Mouse (Mus musculus): Measurements from ENCODE around the gene Pfkfb3.

The Pfkfb3 gene

GRCm38 (mm10) chr2:11501301-11502254, 52.3 kb downstream of the Pfkfb3 start:
- DNase-seq (ENCODE audit: low spot score) = peak; percentile 69

DNA sequence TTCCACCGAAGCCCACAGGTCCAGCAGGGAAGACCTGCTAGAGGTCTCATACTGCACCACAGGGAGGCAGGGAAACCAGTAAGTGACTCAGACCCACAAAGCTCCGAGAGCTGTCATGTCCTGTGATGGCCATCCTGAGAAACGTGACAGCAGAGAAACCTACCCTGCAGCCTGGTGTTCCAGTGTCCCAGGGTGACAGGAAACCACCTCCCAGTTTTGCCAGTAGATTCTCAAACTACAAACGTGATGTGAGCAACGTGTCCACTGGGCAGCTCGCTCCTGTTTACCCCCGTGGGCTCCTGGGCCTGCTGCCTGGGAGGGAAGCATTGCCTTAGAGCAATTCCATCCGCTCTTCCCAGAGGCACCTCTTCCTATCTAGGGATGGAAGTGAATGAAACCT, 53.2 kb downstream of the Pfkfb3 start:
- DNase-seq (ENCODE audit: low spot score) = no peak

- DNase-seq (ENCODE audit: low spot score) = no peak
Observed at GRCm38 (mm10) chr2:11496601-11497031, 57.3 kb downstream of the Pfkfb3 start.

- no peak for DNase-seq (ENCODE audit: low spot score)
Observed at GRCm38 (mm10) chr2:11494841-11495255, 59.0 kb downstream of the Pfkfb3 start.

DNA sequence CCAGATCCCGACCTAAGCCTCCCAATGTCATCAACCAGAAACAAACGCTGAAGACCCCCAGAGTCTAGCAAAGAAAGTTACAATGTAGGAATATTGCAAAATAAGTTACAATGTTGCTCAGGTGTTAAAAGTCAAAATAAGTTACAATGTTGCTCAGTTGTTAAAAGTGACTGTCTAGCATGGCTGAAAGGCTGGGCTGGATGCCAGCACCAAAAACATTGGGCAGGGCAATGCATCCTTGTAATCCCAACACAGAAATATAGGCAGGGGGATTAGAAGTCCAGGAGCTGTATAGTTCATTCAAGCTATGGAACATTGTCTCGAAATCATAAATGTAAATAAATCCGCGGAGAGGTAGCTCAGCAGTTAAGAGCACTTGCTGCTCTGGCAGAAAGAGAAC, 61.0 kb downstream of the Pfkfb3 start:
- no peak for DNase-seq (ENCODE audit: low spot score)

GRCm38 (mm10) chr2:11491471-11491870, 62.4 kb downstream of the Pfkfb3 start:
- DNase-seq (ENCODE audit: low spot score) = no peak

- no peak for DNase-seq (ENCODE audit: low spot score)
Observed at GRCm38 (mm10) chr2:11490554-11490953, 63.3 kb downstream of the Pfkfb3 start.

- DNase-seq (ENCODE audit: low spot score) = no peak
Observed at GRCm38 (mm10) chr2:11483226-11483625, 70.7 kb downstream of the Pfkfb3 start.

- DNase-seq (ENCODE audit: low spot score) = no peak
Observed at GRCm38 (mm10) chr2:11482364-11482763, 71.5 kb downstream of the Pfkfb3 start.

GRCm38 (mm10) chr2:11478960-11479359, 74.9 kb downstream of the Pfkfb3 start:
- DNase-seq (ENCODE audit: low spot score) = no peak

GRCm38 (mm10) chr2:11475316-11475715, 78.6 kb downstream of the Pfkfb3 start:
- DNase-seq (ENCODE audit: low spot score) = no peak

DNA sequence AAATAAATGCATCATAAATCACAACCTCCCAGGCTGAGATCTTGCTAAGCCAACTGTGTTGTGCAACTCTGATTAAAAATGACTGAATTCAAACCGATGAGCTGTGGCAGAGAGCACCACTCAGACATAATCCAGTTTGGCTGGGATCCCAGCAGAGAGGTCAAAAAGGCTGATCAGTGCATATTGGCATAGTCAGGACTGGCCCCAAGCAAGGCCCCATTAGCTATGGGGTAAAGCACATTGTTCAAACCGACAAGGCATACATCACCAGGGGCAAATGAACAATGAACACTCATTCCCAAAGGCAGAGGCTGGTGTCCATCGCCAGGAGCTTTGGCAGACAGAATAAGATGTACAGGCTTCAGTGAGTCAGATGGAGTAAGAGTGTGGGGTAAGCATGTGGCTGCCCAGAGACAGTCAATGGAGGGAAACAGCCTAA, 89.2 kb downstream of the Pfkfb3 start:
- no peak for DNase-seq (ENCODE audit: low spot score)

GRCm38 (mm10) chr2:11460976-11461375, 92.9 kb downstream of the Pfkfb3 start:
- DNase-seq (ENCODE audit: low spot score) = no peak

- no peak for DNase-seq (ENCODE audit: low spot score)
Observed at GRCm38 (mm10) chr2:11458494-11458893, 95.4 kb downstream of the Pfkfb3 start.

GRCm38 (mm10) chr2:11457904-11458303, 96.0 kb downstream of the Pfkfb3 start:
- no peak for DNase-seq (ENCODE audit: low spot score)

DNA sequence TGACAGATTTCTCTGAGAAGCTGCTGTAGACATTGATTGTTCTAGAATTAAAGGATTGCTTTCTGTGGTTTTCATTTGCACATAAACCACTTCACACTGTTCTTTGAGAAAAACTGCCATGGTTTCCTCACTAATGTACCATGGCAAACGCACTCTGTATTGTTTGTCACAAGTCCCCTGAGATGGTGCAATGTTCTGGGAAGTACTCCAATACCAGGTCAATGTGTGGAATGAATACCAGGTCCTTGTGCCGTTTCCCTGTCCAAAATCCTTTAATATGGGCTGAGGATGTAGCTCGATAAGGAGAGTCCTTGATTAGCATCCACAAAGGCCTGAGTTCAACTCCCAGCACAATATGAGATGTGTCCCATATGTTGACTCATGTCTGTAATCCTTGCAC, 105.2 kb downstream of the Pfkfb3 start:
- no peak for DNase-seq (ENCODE audit: low spot score)

GRCm38 (mm10) chr2:11447865-11448264, 106.0 kb downstream of the Pfkfb3 start:
- DNase-seq (ENCODE audit: low spot score) = no peak

- DNase-seq (ENCODE audit: low spot score) = no peak
Observed at GRCm38 (mm10) chr2:11445722-11446121, 108.2 kb downstream of the Pfkfb3 start.

- no peak for DNase-seq (ENCODE audit: low spot score)
Observed at GRCm38 (mm10) chr2:11441864-11442263, 112.0 kb downstream of the Pfkfb3 start.

- DNase-seq (ENCODE audit: low spot score) = no peak
Observed at GRCm38 (mm10) chr2:11438231-11438954, 115.5 kb downstream of the Pfkfb3 start.

GRCm38 (mm10) chr2:11436353-11436752, 117.5 kb downstream of the Pfkfb3 start:
- no peak for DNase-seq (ENCODE audit: low spot score)

- DNase-seq (ENCODE audit: low spot score) = no peak
Observed at GRCm38 (mm10) chr2:11433353-11433752, 120.5 kb downstream of the Pfkfb3 start.

- peak; percentile 21 for DNase-seq (ENCODE audit: low spot score)
Observed at GRCm38 (mm10) chr2:11429538-11429937, 124.3 kb downstream of the Pfkfb3 start.

Data from urinary bladder, postnatal 10 days (tissue).